In genomic region chr2:18917380-18917750, GRCm38 (mm10) we compare ENCODE assay signal across 16 mouse cellular contexts.
DNase-seq lines count a peak whose midpoint lies in the region; ATAC-seq lines count a peak whose summit lies in the region.
"Had no signal": no experiment of that assay in that cellular context is flagged by ENCODE, and none has a peak within 500 bp of the region (broad histone marks: within the 10 kb centered on the region; RNA-seq: fewer than 3 reads in every experiment).

No protein-coding gene starts in this region.

- ATAC-seq in liver, embryonic 15.5 days (ENCODE audit: insufficient read depth): no peak
- ATAC-seq in midbrain, embryonic 13.5 days: no peak
- ATAC-seq: midbrain, embryonic 15.5 days had no signal

- 43% methylated on average over 1 of the region's 1 CpGs for WGBS in liver, embryonic 15.5 days (ENCODE audit: insufficient replicate concordance)
- 95% methylated on average over 1 of the region's 1 CpGs for WGBS in midbrain, embryonic 13.5 days

- H3K4me1 ChIP-seq in liver, embryonic 15.5 days (replicated peaks): peaks cover 82% of the 10 kb centered on the region
- H3K4me1 ChIP-seq in midbrain, embryonic 13.5 days (replicated peaks): peaks cover 11% of the 10 kb centered on the region

- peak; percentile 38 for DNase-seq in adrenal gland, adult 2 months
- no peak for DNase-seq in adrenal gland, postnatal 4 days (ENCODE audit: low spot score in 2 of 2)
- peak; percentile 13 for DNase-seq in 3134 (ENCODE audit: extremely low read depth, insufficient read length, low spot score)
- peak; percentile 63 for DNase-seq in NIH3T3 (ENCODE audit: low read depth)
- DNase-seq in thymus, postnatal 4 days: no peak
- no peak for DNase-seq in heart, postnatal 36 days
- DNase-seq: cerebellum, postnatal 25 days; left cerebral cortex, postnatal 4 days had no signal

- H3K4me3 ChIP-seq in liver, embryonic 15.5 days (replicated peaks): no peak overlapping the region
- no peak overlapping the region for H3K4me3 ChIP-seq in midbrain, embryonic 13.5 days (replicated peaks)
- H3K4me3 ChIP-seq: embryonic facial prominence, embryonic 12.5 days; forebrain, embryonic 12.5 days; heart, embryonic 10.5 days; hindbrain, embryonic 12.5 days; midbrain, embryonic 15.5 days; neural tube, embryonic 15.5 days had no signal

- no peaks in the 10 kb centered on the region for H3K36me3 ChIP-seq in liver, embryonic 15.5 days (replicated peaks)
- no peaks in the 10 kb centered on the region for H3K36me3 ChIP-seq in midbrain, embryonic 13.5 days
- H3K36me3 ChIP-seq: embryonic facial prominence, embryonic 12.5 days; forebrain, embryonic 12.5 days; heart, embryonic 10.5 days; hindbrain, embryonic 12.5 days; midbrain, embryonic 15.5 days; neural tube, embryonic 15.5 days had no signal

- H3K27me3 ChIP-seq in liver, embryonic 15.5 days: no peaks in the 10 kb centered on the region
- H3K27me3 ChIP-seq in midbrain, embryonic 13.5 days: no peaks in the 10 kb centered on the region
- H3K27me3 ChIP-seq: embryonic facial prominence, embryonic 12.5 days; forebrain, embryonic 12.5 days; hindbrain, embryonic 12.5 days; midbrain, embryonic 15.5 days; neural tube, embryonic 15.5 days had no signal

- H3K9me3 ChIP-seq in liver, embryonic 15.5 days (replicated peaks): no peaks in the 10 kb centered on the region
- no peaks in the 10 kb centered on the region for H3K9me3 ChIP-seq in midbrain, embryonic 13.5 days
- H3K9me3 ChIP-seq: embryonic facial prominence, embryonic 12.5 days; forebrain, embryonic 12.5 days; heart, embryonic 10.5 days; hindbrain, embryonic 12.5 days; midbrain, embryonic 15.5 days; neural tube, embryonic 15.5 days had no signal

- peak overlapping the region; percentile 72 for H3K27ac ChIP-seq in liver, embryonic 15.5 days (replicated peaks)
- no peak overlapping the region for H3K27ac ChIP-seq in midbrain, embryonic 13.5 days
- H3K27ac ChIP-seq: embryonic facial prominence, embryonic 12.5 days; forebrain, embryonic 12.5 days; heart, embryonic 10.5 days; hindbrain, embryonic 12.5 days; midbrain, embryonic 15.5 days; neural tube, embryonic 15.5 days had no signal

- intact Hi-C loops in heart, postnatal 36 days (cut with DNase I): no loop called here

- peak overlapping the region; percentile 34; the same call in 1 of the 2 replicates for H3K4me2 ChIP-seq in liver, embryonic 15.5 days
- H3K4me2 ChIP-seq in midbrain, embryonic 13.5 days (replicated peaks): no peak overlapping the region
- H3K4me2 ChIP-seq: embryonic facial prominence, embryonic 12.5 days; forebrain, embryonic 12.5 days; hindbrain, embryonic 12.5 days; midbrain, embryonic 15.5 days; neural tube, embryonic 15.5 days had no signal

- H3K9ac ChIP-seq in liver, embryonic 15.5 days: no peak overlapping the region
- H3K9ac ChIP-seq in midbrain, embryonic 13.5 days (replicated peaks): no peak overlapping the region
- H3K9ac ChIP-seq: embryonic facial prominence, embryonic 12.5 days; forebrain, embryonic 12.5 days; hindbrain, embryonic 12.5 days; midbrain, embryonic 15.5 days; neural tube, embryonic 15.5 days had no signal

Comparison
In these comparisons a context has a peak if more than half of its experiments do, and no peak if none do; other contexts are left out.
1. DNase-seq: peak in adrenal gland, adult 2 months (single experiment), 3134 (single experiment) and NIH3T3 (single experiment); none in adrenal gland, postnatal 4 days (0 of 2), thymus, postnatal 4 days (single experiment) and heart, postnatal 36 days (0 of 2).